Mouse (Mus musculus): ENCODE data around the gene Bcl9.

The Bcl9 gene

GRCm38 (mm10) chr3:97297553-97298432 lies at the start of gene Bcl9:
Gene Bcl9 (minus strand): TSS chr3:97297917.
- DNase-seq (ENCODE audit: low spot score): peak; percentile 84

DNA sequence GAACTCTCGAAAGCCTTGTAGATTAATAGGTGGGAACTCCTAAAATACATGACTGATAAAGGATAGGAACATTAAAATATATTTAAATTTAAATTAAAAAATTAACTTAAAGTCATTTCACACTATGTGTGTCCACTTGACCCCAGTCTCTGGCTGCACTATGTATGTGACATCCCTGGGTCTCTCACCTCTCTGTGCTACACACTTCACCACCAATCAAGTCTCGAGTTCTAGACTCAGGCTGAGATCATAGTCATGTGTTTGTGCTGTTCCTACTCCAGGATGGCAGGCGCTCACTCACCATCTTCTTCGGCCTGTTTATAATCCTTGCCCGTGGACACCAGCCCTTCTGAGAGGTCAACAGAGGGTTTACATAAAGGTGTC lies 41.5 kb upstream of the Bcl9 start:
- no peak for DNase-seq (ENCODE audit: low spot score)

DNA sequence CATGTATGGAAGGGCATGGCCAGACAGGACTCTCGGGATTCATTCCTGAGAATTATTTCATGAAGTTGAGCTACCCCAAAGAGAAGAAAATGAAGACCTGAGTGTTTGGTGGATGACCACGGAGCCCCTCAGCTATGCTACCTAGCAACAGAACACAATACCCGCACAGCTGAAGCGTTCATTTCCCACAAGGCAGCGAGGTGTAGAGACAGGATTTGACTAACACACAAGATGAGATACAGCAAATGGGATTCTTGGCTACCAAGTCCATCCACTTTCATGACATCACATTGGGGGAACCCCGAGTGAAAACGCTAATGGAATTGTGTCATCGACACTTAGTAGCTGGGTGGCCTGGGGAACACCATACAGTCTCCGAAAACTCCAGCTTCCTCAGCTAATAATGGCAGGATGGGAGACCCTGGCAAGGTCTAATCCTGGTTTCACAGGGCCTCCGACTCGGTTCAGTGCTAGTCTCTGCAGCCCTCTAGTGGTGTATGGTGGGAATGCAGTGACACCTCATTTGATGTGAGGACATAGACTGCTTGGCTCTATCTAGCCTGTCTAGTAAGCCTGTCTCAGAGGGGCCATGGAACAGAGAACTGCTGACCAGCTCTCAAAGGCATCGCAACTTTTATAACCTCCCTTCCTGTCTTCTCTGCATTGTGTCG lies 40.9 kb upstream of the Bcl9 start:
- peak; percentile 91 for DNase-seq (ENCODE audit: low spot score)

- DNase-seq (ENCODE audit: low spot score): peak; percentile 63
Observed at GRCm38 (mm10) chr3:97337306-97337705, 39.6 kb upstream of the Bcl9 start.

DNA sequence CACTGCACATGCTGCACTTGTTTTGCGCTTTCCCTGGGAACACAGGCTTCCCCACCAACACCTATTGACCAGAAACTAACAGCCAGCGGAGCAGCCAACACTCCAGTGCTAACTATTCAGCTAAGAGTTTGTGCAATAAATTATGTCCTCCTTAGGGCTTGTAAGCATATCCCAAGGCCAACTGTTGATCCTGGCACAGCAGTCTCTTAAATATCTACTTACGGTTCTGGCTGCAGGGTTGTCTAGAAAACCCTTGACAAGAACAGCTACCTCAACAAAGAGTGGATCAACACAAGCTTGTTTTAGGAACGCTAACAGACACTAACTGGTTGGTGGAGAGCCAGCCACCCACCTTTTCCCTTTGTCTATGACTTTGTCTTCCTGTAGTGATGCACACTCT lies 38.6 kb upstream of the Bcl9 start:
- DNase-seq (ENCODE audit: low spot score): no peak

GRCm38 (mm10) chr3:97334618-97335017 lies 36.9 kb upstream of the Bcl9 start:
- no peak for DNase-seq (ENCODE audit: low spot score)

GRCm38 (mm10) chr3:97332172-97332571 lies 34.5 kb upstream of the Bcl9 start:
- no peak for DNase-seq (ENCODE audit: low spot score)

DNA sequence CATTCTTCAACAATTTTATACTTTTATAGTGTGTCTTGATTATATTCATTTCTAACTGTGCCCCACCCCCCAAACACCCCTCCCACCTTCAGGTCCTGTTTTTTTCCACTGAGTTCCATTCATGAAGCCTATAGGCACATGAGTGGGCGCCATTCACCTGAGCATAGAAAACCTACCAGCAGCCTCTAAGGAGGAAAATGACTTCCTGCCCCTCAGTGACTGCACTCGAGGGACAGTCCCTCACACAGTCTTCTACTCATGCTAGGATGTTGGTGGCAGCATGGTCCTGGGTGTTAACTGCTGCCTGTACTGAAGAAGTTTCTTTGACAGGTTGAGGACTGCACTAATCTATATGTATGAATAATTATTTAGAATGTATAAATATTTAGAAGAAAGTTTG lies 30.1 kb upstream of the Bcl9 start:
- no peak for DNase-seq (ENCODE audit: low spot score)

DNA sequence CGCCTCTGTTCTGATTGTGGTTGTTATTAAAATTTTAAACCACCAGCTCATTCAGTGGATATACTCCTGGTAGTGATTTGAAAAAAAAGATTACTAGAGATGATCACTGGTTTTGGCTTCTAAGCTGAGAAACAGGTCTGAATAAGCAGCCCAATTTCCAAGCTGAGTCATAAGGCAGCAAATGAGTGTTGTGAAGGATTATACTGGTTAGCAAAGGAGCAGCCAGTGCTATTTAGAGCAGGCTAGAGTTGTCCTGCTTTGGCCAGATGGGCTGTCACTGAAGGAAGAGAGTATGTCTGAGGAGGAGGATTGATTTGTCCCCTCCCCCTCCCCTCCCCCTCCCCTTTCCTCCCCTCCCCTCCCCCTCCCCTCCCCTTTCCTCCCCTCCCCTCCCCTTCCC lies 29.6 kb upstream of the Bcl9 start:
- no peak for DNase-seq (ENCODE audit: low spot score)

- DNase-seq (ENCODE audit: low spot score): no peak
Observed at GRCm38 (mm10) chr3:97325621-97326345, 28.1 kb upstream of the Bcl9 start.

DNA sequence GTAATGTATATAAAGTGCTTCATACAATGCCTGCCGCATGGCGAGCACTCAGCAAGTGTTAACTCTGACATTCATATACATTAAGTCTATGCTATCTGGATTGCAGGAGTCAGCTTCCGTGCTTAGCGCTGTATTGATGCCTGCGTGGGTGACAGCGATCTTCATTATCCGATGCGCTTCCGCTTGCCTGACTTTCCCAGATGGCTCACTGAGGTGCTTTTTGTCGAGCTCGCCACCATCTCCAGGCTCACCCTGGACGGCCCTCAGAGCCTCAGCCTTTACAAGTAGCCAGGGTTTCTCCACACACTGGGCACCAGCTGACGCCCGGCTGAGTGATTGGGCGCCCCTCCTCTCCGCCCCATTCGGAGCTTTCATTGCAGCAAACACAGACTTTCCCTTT lies 26.3 kb upstream of the Bcl9 start:
- no peak for DNase-seq (ENCODE audit: low spot score)

- no peak for DNase-seq (ENCODE audit: low spot score)
Observed at GRCm38 (mm10) chr3:97317302-97317701, 19.6 kb upstream of the Bcl9 start.

GRCm38 (mm10) chr3:97313431-97313830 lies 15.7 kb upstream of the Bcl9 start:
- DNase-seq (ENCODE audit: low spot score): no peak

DNA sequence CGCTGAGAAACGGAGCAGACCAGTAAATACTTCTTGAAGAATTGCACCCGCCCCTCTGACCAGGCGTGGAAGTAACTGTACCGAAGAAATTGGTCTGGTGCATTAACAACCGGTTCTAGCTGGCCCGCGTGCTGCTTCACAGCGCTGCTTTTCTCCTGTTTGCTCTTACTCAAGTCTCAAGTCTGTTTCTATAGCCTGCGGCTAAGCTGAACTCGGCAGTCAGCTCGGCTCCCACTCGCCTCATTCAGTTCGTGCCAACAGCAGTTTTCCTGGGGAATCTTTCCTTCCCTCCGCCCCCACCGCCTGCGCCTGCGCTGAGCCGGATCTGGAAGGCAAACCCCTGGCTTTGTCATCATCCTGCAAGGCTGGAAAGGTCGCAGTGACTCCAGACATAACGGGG lies 14.3 kb upstream of the Bcl9 start:
- DNase-seq (ENCODE audit: low spot score): peak; percentile 42

- DNase-seq (ENCODE audit: low spot score): no peak
Observed at GRCm38 (mm10) chr3:97309748-97310536, 12.2 kb upstream of the Bcl9 start.

DNA sequence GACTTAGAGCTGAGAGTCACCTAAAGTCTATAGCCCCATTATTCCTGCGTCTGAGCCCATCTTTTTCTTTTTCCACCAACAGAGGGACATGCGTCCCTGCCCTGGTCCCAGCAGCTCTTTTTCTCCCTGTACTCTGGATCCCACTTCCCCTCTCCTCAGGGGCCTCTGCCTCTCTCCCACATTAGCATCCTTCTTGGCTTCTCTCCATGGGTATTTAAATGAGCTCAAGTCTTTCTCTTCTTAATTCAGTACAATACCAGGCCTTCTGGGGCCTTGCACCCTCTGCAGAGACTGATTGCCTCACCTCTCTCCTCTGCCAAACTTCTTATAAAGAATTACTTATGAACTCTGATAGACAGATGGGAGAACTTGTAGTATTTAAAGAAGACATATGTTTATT lies 10.7 kb upstream of the Bcl9 start:
- no peak for DNase-seq (ENCODE audit: low spot score)

- DNase-seq (ENCODE audit: low spot score): no peak
Observed at GRCm38 (mm10) chr3:97305907-97306306, 8.2 kb upstream of the Bcl9 start.

DNA sequence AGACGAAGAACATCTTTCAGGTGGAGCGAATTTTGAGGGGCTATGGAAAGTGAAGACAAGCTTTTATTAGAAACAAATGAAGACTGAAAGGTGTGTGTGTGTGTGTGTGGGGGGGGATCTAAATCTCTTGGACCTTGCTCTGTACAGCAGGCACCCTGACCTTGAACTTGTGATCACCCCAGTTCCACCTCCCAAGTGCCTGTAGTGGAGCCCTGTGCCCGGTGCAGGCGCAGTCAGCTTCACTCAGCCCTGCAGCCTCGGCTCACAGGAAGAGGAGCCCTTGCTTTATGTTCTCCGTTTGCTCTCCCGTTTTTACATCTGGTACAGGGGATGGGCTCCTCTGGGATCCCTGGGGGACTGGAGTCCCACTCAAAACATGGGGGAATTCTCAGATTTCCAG lies 3.9 kb upstream of the Bcl9 start:
- DNase-seq (ENCODE audit: low spot score): no peak

GRCm38 (mm10) chr3:97300370-97300769 lies 2.7 kb upstream of the Bcl9 start:
- no peak for DNase-seq (ENCODE audit: low spot score)

DNA sequence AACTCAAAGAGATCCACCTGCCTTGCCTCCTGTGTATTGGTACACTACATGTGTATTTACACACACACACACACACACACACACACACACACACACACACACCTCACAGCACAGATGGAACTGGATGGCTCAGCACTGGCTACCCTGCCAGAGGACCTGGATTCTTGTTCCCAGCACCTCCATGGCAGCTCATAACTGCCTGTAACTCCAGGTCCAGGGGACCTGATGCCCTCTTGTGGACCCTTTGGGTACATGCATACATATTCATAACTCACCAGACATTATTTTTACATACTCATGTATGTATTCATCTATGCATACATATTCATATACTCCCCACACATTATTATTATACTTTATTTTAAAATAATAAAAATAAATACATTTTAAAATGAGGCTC lies 2.2 kb upstream of the Bcl9 start:
- DNase-seq (ENCODE audit: low spot score): no peak

DNA sequence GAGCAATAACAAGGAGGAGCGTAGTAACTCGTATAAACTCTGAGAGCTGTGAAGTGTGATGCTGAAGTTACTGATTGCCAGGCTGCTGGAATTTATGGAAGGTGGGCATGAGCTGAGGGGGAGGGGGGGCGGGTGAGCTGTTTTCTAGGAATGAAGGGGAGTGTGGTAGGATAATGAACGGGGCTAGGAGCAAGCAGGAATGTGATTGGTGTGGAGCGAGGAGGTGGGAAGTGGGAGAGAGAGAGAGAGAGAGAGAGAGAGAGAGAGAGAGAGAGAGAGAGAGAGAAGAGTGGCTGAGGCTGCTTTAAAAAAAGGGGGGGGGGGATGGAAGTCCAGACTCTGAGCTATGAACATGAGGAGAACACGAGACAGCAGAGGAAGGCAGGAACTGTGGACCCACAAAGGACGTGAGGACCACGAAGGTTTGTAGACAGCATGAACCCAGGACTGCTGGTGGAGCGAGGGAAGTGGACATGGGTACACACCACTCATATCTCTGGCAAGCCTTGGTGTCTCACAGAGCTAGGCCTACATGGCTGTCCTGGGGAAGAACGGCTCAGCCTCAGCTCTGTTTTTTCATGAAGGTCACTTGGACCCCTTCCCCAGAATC lies 1.2 kb upstream of the Bcl9 start:
- DNase-seq (ENCODE audit: low spot score): no peak
